10 mouse cellular contexts compared by ENCODE assay signal in the genomic region with DNA sequence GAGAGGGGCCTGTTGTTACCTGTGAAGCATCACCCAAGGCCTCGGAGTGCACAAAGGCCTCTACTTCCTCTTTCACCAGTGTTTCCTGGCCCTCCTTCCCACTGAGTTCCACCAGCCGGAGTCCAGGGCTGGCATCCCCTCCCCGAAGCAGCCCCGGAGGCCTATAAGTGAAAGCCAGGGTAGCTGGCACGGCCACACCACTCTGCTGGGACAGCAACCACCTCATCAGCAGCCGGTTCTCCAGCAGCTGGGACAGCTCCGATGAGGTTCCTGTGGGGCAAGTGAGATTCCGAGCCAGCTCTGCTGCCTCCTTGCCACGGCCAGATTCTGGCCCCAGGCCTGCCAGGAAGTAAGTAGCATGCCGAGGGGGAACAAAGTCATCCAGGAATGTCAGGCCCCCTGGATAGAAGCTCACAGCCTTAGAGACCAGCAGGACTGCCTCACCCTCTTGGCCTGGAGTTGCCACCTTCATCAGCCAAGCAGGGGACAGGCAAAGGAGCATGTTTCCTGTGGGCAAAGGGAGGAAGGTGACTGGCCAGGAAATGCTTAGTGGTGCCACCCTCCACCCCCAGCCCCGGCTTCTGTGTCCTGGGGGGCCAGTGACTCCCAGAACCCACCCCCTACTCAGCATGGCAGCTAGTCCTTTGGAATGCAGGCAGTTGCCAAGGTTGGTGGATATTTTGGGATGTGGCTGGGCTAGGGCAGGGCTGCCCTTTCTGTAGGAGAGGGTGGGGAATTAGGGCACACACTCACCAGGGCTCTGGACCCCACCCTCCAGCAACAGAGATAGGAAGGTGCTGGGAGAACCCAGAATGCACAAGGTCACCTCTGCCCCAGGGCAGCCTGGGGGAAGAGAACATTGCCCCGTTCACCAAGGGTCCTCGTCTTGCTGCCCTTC. TPM values are rescaled to one million over a fixed set of nuclear protein-coding genes. Genes with fewer than 3 reads are reported as not detected.
DNase-seq lines count a peak whose midpoint lies in the region; ATAC-seq lines count a peak whose summit lies in the region.
"Had no signal": no experiment of that assay in that cellular context is flagged by ENCODE, and none has a peak within 500 bp of the region (broad histone marks: within the 10 kb centered on the region; RNA-seq: fewer than 3 reads in every experiment).

No protein-coding gene starts in this region.

- no peak overlapping the region for H3K9ac ChIP-seq in hindbrain, embryonic 14.5 days
- 0 out of 2 replicates have a peak overlapping the region, but pooled peaks have one; percentile 9 for H3K9ac ChIP-seq in embryonic facial prominence, embryonic 12.5 days
- peak overlapping the region; percentile 38 for H3K9ac ChIP-seq in hindbrain, embryonic 16.5 days (ENCODE audit: low read depth, low read length)

- no peaks in the 10 kb centered on the region for H3K36me3 ChIP-seq in hindbrain, embryonic 10.5 days
- no peaks in the 10 kb centered on the region for H3K36me3 ChIP-seq in hindbrain, embryonic 14.5 days (replicated peaks; ENCODE audit: control insufficient read depth, insufficient read depth)
- H3K36me3 ChIP-seq in embryonic facial prominence, embryonic 12.5 days: no peaks in the 10 kb centered on the region
- H3K36me3 ChIP-seq in hindbrain, embryonic 16.5 days (ENCODE audit: control insufficient read depth, insufficient read depth, low read length): no peaks in the 10 kb centered on the region
- H3K36me3 ChIP-seq: G1E had no signal

- H3K4me2 ChIP-seq in hindbrain, embryonic 14.5 days (replicated peaks): no peak overlapping the region
- no peak overlapping the region for H3K4me2 ChIP-seq in embryonic facial prominence, embryonic 12.5 days (replicated peaks)
- no peak overlapping the region; the same call in 1 of the 2 replicates for H3K4me2 ChIP-seq in hindbrain, embryonic 16.5 days (ENCODE audit: low read length)

- peak overlapping the region; percentile 64 for H3K27ac ChIP-seq in hindbrain, embryonic 10.5 days
- no peak overlapping the region for H3K27ac ChIP-seq in hindbrain, embryonic 14.5 days
- 0 out of 2 replicates have a peak overlapping the region, but pooled peaks have one; percentile 4 for H3K27ac ChIP-seq in embryonic facial prominence, embryonic 12.5 days
- no peak overlapping the region for H3K27ac ChIP-seq in hindbrain, embryonic 16.5 days (ENCODE audit: low read depth, low read length)

- peaks cover 13% of the 10 kb centered on the region for H3K27me3 ChIP-seq in hindbrain, embryonic 10.5 days (ENCODE audit: insufficient read depth, poor library complexity, severe bottlenecking)
- H3K27me3 ChIP-seq in hindbrain, embryonic 14.5 days (ENCODE audit: control insufficient read depth, insufficient read depth, low read length): no peaks in the 10 kb centered on the region; the same call in 1 of the 2 replicates
- H3K27me3 ChIP-seq in embryonic facial prominence, embryonic 12.5 days: no peaks in the 10 kb centered on the region
- no peaks in the 10 kb centered on the region for H3K27me3 ChIP-seq in hindbrain, embryonic 16.5 days (replicated peaks; ENCODE audit: control insufficient read depth, insufficient read depth, low read length)

- WGBS in hindbrain, embryonic 10.5 days: 67% methylated on average over 13 of the region's 13 CpGs
- WGBS in hindbrain, embryonic 14.5 days: 68% methylated on average over 13 of the region's 13 CpGs
- 58% methylated on average over 13 of the region's 13 CpGs for WGBS in embryonic facial prominence, embryonic 12.5 days
- WGBS in hindbrain, embryonic 16.5 days: 64% methylated on average over 13 of the region's 13 CpGs

- no peaks in the 10 kb centered on the region for H3K9me3 ChIP-seq in hindbrain, embryonic 10.5 days
- no peaks in the 10 kb centered on the region for H3K9me3 ChIP-seq in hindbrain, embryonic 14.5 days (ENCODE audit: control insufficient read depth, low read length)
- H3K9me3 ChIP-seq in embryonic facial prominence, embryonic 12.5 days: no peaks in the 10 kb centered on the region
- H3K9me3 ChIP-seq in hindbrain, embryonic 16.5 days (ENCODE audit: control insufficient read depth, low read length): no peaks in the 10 kb centered on the region
- H3K9me3 ChIP-seq: G1E had no signal

- peaks cover 44% of the 10 kb centered on the region for H3K4me1 ChIP-seq in hindbrain, embryonic 10.5 days (replicated peaks)
- peaks cover 6% of the 10 kb centered on the region for H3K4me1 ChIP-seq in hindbrain, embryonic 14.5 days (replicated peaks; ENCODE audit: control insufficient read depth, insufficient read depth, low read length)
- H3K4me1 ChIP-seq in embryonic facial prominence, embryonic 12.5 days: peaks cover 14% of the 10 kb centered on the region; the same call in 1 of the 2 replicates
- peaks cover 11% of the 10 kb centered on the region for H3K4me1 ChIP-seq in hindbrain, embryonic 16.5 days (ENCODE audit: control insufficient read depth, insufficient read depth, low read depth, low read length)

- no peak for ATAC-seq in hindbrain, embryonic 14.5 days (ENCODE audit: low FRiP score)
- ATAC-seq in embryonic facial prominence, embryonic 12.5 days (ENCODE audit: insufficient number of reproducible peaks, insufficient read depth, low FRiP score, low TSS enrichment): no peak
- ATAC-seq in hindbrain, embryonic 16.5 days: no peak
- no peak for ATAC-seq in CD4-positive, CD25-positive, alpha-beta regulatory T cell, adult 4 months

- no peak overlapping the region; the same call in 1 of the 2 replicates for H3K4me3 ChIP-seq in hindbrain, embryonic 10.5 days
- no peak overlapping the region for H3K4me3 ChIP-seq in hindbrain, embryonic 14.5 days (replicated peaks; ENCODE audit: low read length)
- no peak overlapping the region for H3K4me3 ChIP-seq in embryonic facial prominence, embryonic 12.5 days
- no peak overlapping the region for H3K4me3 ChIP-seq in hindbrain, embryonic 16.5 days (ENCODE audit: low read length)

- DNase-seq in hindbrain, embryonic 10.5 days (ENCODE audit: low spot score): no peak
- no peak for DNase-seq in hindbrain, embryonic 14.5 days (ENCODE audit: low spot score)
- DNase-seq in 3134 (ENCODE audit: extremely low read depth, insufficient read length, low spot score): peak; percentile 73
- no peak for DNase-seq in right cerebral cortex, postnatal 10 days (ENCODE audit: low spot score in 2 of 2)
- DNase-seq in thymus, postnatal 4 days: no peak
- DNase-seq: right cerebral cortex, postnatal 25 days had no signal

RNA-seq across cellular contexts. Expression of a gene that starts 3.6 kb away (rescaled TPM):
- 3.5 and 3.9 TPM in 2 replicates for polyA plus RNA-seq in hindbrain, embryonic 10.5 days (2016; fragmentation: Nextera tagmentation; extraction: Ambion mirVana)
- polyA plus RNA-seq in hindbrain, embryonic 14.5 days (2014; fragmentation: Nextera tagmentation; extraction: Ambion mirVana): 5.3 and 6.0 TPM in 2 replicates
- 2.6 and 3.7 TPM in 2 replicates for polyA plus RNA-seq in embryonic facial prominence, embryonic 12.5 days (2016; fragmentation: Nextera tagmentation; extraction: Ambion mirVana)
- 6.5 and 7.9 TPM in 2 replicates for polyA plus RNA-seq in hindbrain, embryonic 16.5 days (2015; fragmentation: Nextera tagmentation; extraction: Ambion mirVana)
- polyA plus RNA-seq in CD4-positive, CD25-positive, alpha-beta regulatory T cell, adult 4 months (2017; shearing (Covaris generic)): 10 to 100 TPM in 1 of 2 experiments, 1 to 10 TPM in 1; 9.4 to 11.9 TPM

RNA-seq across cellular contexts. Expression of a gene that starts 8.5 kb away (rescaled TPM):
- polyA plus RNA-seq in hindbrain, embryonic 10.5 days (2016; fragmentation: Nextera tagmentation; extraction: Ambion mirVana): 65.4 and 77.0 TPM in 2 replicates
- 35.8 and 39.7 TPM in 2 replicates for polyA plus RNA-seq in hindbrain, embryonic 14.5 days (2014; fragmentation: Nextera tagmentation; extraction: Ambion mirVana)
- polyA plus RNA-seq in embryonic facial prominence, embryonic 12.5 days (2016; fragmentation: Nextera tagmentation; extraction: Ambion mirVana): 59.7 and 71.7 TPM in 2 replicates
- 54.1 and 57.0 TPM in 2 replicates for polyA plus RNA-seq in hindbrain, embryonic 16.5 days (2015; fragmentation: Nextera tagmentation; extraction: Ambion mirVana)
- 10 to 100 TPM; 31.7 to 39.0 TPM for polyA plus RNA-seq in CD4-positive, CD25-positive, alpha-beta regulatory T cell, adult 4 months (2017; shearing (Covaris generic))

RNA-seq across cellular contexts. Expression of a gene that starts 18.2 kb away (rescaled TPM):
- polyA plus RNA-seq in hindbrain, embryonic 10.5 days (2016; fragmentation: Nextera tagmentation; extraction: Ambion mirVana): 0.51 and 0.76 TPM in 2 replicates
- 0.44 and 0.68 TPM in 2 replicates for polyA plus RNA-seq in hindbrain, embryonic 14.5 days (2014; fragmentation: Nextera tagmentation; extraction: Ambion mirVana)
- 0.89 and 2.1 TPM in 2 replicates for polyA plus RNA-seq in embryonic facial prominence, embryonic 12.5 days (2016; fragmentation: Nextera tagmentation; extraction: Ambion mirVana)
- polyA plus RNA-seq in hindbrain, embryonic 16.5 days (2015; fragmentation: Nextera tagmentation; extraction: Ambion mirVana): 0.41 and 0.63 TPM in 2 replicates
- polyA plus RNA-seq in CD4-positive, CD25-positive, alpha-beta regulatory T cell, adult 4 months (2017; shearing (Covaris generic)): 100 to 1,000 TPM; 836 to 870 TPM

RNA-seq across cellular contexts. Expression of a gene that starts 19.4 kb away (rescaled TPM):
- 0.85 and 1.2 TPM in 2 replicates for polyA plus RNA-seq in hindbrain, embryonic 10.5 days (2016; fragmentation: Nextera tagmentation; extraction: Ambion mirVana)
- 0.43 and 0.68 TPM in 2 replicates for polyA plus RNA-seq in hindbrain, embryonic 14.5 days (2014; fragmentation: Nextera tagmentation; extraction: Ambion mirVana)
- 1.2 and 1.9 TPM in 2 replicates for polyA plus RNA-seq in embryonic facial prominence, embryonic 12.5 days (2016; fragmentation: Nextera tagmentation; extraction: Ambion mirVana)
- polyA plus RNA-seq in hindbrain, embryonic 16.5 days (2015; fragmentation: Nextera tagmentation; extraction: Ambion mirVana): 0.54 and 1.1 TPM in 2 replicates
- polyA plus RNA-seq in CD4-positive, CD25-positive, alpha-beta regulatory T cell, adult 4 months (2017; shearing (Covaris generic)): 100 to 1,000 TPM; 594 to 924 TPM

RNA-seq across cellular contexts. Expression of a gene that starts 20.2 kb away (rescaled TPM):
- 1,005 and 1,038 TPM in 2 replicates for polyA plus RNA-seq in hindbrain, embryonic 10.5 days (2016; fragmentation: Nextera tagmentation; extraction: Ambion mirVana)
- polyA plus RNA-seq in hindbrain, embryonic 14.5 days (2014; fragmentation: Nextera tagmentation; extraction: Ambion mirVana): 581 and 604 TPM in 2 replicates
- polyA plus RNA-seq in embryonic facial prominence, embryonic 12.5 days (2016; fragmentation: Nextera tagmentation; extraction: Ambion mirVana): 782 and 783 TPM in 2 replicates
- 604 and 614 TPM in 2 replicates for polyA plus RNA-seq in hindbrain, embryonic 16.5 days (2015; fragmentation: Nextera tagmentation; extraction: Ambion mirVana)
- polyA plus RNA-seq in CD4-positive, CD25-positive, alpha-beta regulatory T cell, adult 4 months (2017; shearing (Covaris generic)): 100 to 1,000 TPM; 835 to 936 TPM

Comparison
In these comparisons a context has a peak if more than half of its experiments do, and no peak if none do; other contexts are left out.
1. H3K27ac ChIP-seq: peak in hindbrain, embryonic 10.5 days (single experiment) and embryonic facial prominence, embryonic 12.5 days (single experiment); none in hindbrain, embryonic 14.5 days (single experiment) and hindbrain, embryonic 16.5 days (single experiment).
2. RNA of a gene that starts 18.2 kb away (polyA plus RNA-seq): 836 to 870 TPM in CD4-positive, CD25-positive, alpha-beta regulatory T cell, adult 4 months; 0.89 to 2.1 TPM in embryonic facial prominence, embryonic 12.5 days, 0.44 to 0.68 TPM in hindbrain, embryonic 14.5 days, 0.41 to 0.63 TPM in hindbrain, embryonic 16.5 days and 0.51 to 0.76 TPM in hindbrain, embryonic 10.5 days; every median in the first group is over 100 times any median in the second.